17 mouse cellular contexts compared by ENCODE assay signal in the genomic region with DNA sequence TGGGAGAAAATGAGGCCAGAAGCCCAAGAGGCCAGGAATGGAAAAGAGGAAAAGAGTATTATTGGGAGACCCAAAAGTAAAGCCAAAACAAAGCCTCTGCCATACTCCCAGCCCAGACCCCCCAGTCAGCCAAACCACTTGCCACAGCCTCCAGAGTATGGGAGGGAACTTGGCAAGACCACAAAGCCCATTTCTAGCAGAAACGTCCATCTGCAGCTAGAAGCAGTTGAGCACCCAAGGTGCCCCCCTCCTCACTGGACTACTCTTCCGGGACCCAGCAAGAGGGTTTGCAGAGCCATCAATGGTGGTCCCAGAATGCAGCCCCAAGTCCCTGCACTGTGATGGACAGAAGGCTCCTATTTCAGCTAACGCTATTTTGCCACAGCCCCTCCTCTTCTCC. TPM values are rescaled to one million over a fixed set of nuclear protein-coding genes. Genes with fewer than 3 reads are reported as not detected.
DNase-seq lines count a peak whose midpoint lies in the region; ATAC-seq and TF ChIP-seq lines count a peak whose summit lies in the region.
"Had no signal": no experiment of that assay in that cellular context is flagged by ENCODE, and none has a peak within 500 bp of the region (broad histone marks: within the 10 kb centered on the region; RNA-seq: fewer than 3 reads in every experiment).

No protein-coding gene starts in this region.

- ATAC-seq in megakaryocyte, adult 5-6 weeks (ENCODE audit: poor library complexity, severe bottlenecking): no peak
- no peak for ATAC-seq in midbrain, embryonic 11.5 days (ENCODE audit: low FRiP score)
- ATAC-seq: Patski had no signal

- H3K27ac ChIP-seq in midbrain, embryonic 11.5 days (ENCODE audit: low read depth, low read length): no peak overlapping the region
- H3K27ac ChIP-seq in olfactory bulb, adult 2 months (ENCODE audit: insufficient read depth, low read depth, low read length): no peak overlapping the region
- H3K27ac ChIP-seq: embryonic facial prominence, embryonic 12.5 days; heart, adult 2 months; liver, embryonic 15.5 days had no signal

- H3K36me3 ChIP-seq in megakaryocyte, embryonic 14.5 days (replicated peaks; ENCODE audit: low read length): peaks cover 73% of the 10 kb centered on the region
- H3K36me3 ChIP-seq in midbrain, embryonic 11.5 days (ENCODE audit: control insufficient read depth, insufficient read depth, low read length): no peaks in the 10 kb centered on the region

- TF ChIP-seq POLR2A in olfactory bulb, adult 2 months (IDR thresholded peaks at IDR 0.05; ENCODE audit: insufficient read depth, low read depth, low read length): no peak

- no peaks in the 10 kb centered on the region for H3K9me3 ChIP-seq in megakaryocyte, embryonic 14.5 days
- H3K9me3 ChIP-seq in midbrain, embryonic 11.5 days (ENCODE audit: control insufficient read depth, low read length): no peaks in the 10 kb centered on the region
- H3K9me3 ChIP-seq: embryonic facial prominence, embryonic 12.5 days; liver, embryonic 15.5 days had no signal

- H3K9ac ChIP-seq in midbrain, embryonic 11.5 days (ENCODE audit: low read length): no peak overlapping the region
- H3K9ac ChIP-seq: embryonic facial prominence, embryonic 12.5 days; liver, embryonic 15.5 days had no signal

- H3K4me2 ChIP-seq in midbrain, embryonic 11.5 days: peak overlapping the region; percentile 6; the same call in 1 of the 2 replicates
- H3K4me2 ChIP-seq: embryonic facial prominence, embryonic 12.5 days; liver, embryonic 15.5 days had no signal

- no peak for TF ChIP-seq CTCF in olfactory bulb, adult 2 months (IDR thresholded peaks at IDR 0.05; ENCODE audit: insufficient read depth, low read depth, low read length)

- peak; percentile 38 for DNase-seq in cerebellum, adult 11-12 months
- no peak for DNase-seq in cerebellum, adult 11 months
- no peak for DNase-seq in midbrain, embryonic 11.5 days (ENCODE audit: low spot score, missing footprints)
- DNase-seq in heart, adult 9 months (ENCODE audit: low spot score in 2 of 2): no peak
- no peak for DNase-seq in kidney, adult 11 months
- DNase-seq: adrenal gland, postnatal 14 days; heart, adult 2 months; heart, postnatal 14 days; kidney, adult 18-20 months; kidney, postnatal 4 days; lung, postnatal 36 days had no signal

- 42% methylated on average over 3 of the region's 3 CpGs for WGBS in midbrain, embryonic 11.5 days
- WGBS in olfactory bulb, adult 2 months: 16% methylated on average over 3 of the region's 3 CpGs

- peak overlapping the region; percentile 59 for H3K4me3 ChIP-seq in megakaryocyte, embryonic 14.5 days (replicated peaks)
- no peak overlapping the region for H3K4me3 ChIP-seq in midbrain, embryonic 11.5 days (ENCODE audit: low read depth, low read length)
- H3K4me3 ChIP-seq in olfactory bulb, adult 2 months (ENCODE audit: insufficient read depth, low read depth, low read length): peak overlapping the region; percentile 28
- H3K4me3 ChIP-seq: embryonic facial prominence, embryonic 12.5 days; heart, adult 2 months; liver, embryonic 15.5 days had no signal

- no peaks in the 10 kb centered on the region for H3K27me3 ChIP-seq in megakaryocyte, embryonic 14.5 days (replicated peaks)
- no peaks in the 10 kb centered on the region for H3K27me3 ChIP-seq in midbrain, embryonic 11.5 days (ENCODE audit: control insufficient read depth, insufficient read depth, low read length)
- H3K27me3 ChIP-seq: embryonic facial prominence, embryonic 12.5 days; liver, embryonic 15.5 days; Patski had no signal

- H3K4me1 ChIP-seq in megakaryocyte, embryonic 14.5 days: peaks cover 99% of the 10 kb centered on the region
- peaks cover 69% of the 10 kb centered on the region for H3K4me1 ChIP-seq in midbrain, embryonic 11.5 days (ENCODE audit: control insufficient read depth, insufficient read depth, low read length)
- peaks cover 60% of the 10 kb centered on the region for H3K4me1 ChIP-seq in olfactory bulb, adult 2 months (ENCODE audit: control insufficient read depth, insufficient read depth, low read length)

RNA-seq across cellular contexts. Expression of gene Tet3, which starts 21.1 kb away (rescaled TPM):
- polyA plus RNA-seq in megakaryocyte, embryonic 14.5 days (2012; ENCODE audit: insufficient read depth, low replicate concordance): 10.6 and 12.2 TPM in 2 replicates
- 36.1 and 36.2 TPM in 2 replicates for total RNA-seq in megakaryocyte, adult 5-6 weeks (2015)
- total RNA-seq in megakaryocyte, adult 5-6 weeks (2017): 15.8 and 23.1 TPM in 2 replicates
- polyA plus RNA-seq in midbrain, embryonic 11.5 days (2014; fragmentation: Nextera tagmentation; extraction: Ambion mirVana): 38.5 and 39.9 TPM in 2 replicates
- 65.6 and 107 TPM in 2 replicates for polyA plus RNA-seq in olfactory bulb, adult 2 months (2012; ENCODE audit: insufficient read depth, insufficient read length, low replicate concordance, missing spikeins)
